Mouse (Mus musculus): ENCODE measurements around the gene Timm17a. TPM values are rescaled to one million over a fixed set of nuclear protein-coding genes. Genes with fewer than 3 reads are reported as not detected.

The Timm17a gene
- polyA plus RNA-seq, 1 experiment: 51.9 TPM

GRCm38 (mm10) chr1:135260931-135261330, 52.6 kb downstream of the Timm17a start:
- DNase-seq: peak; percentile 74
- 56% methylated on average over 6 of the region's 6 CpGs for WGBS
- Histone ChIP-seq H3K4me1 (ENCODE audit: control insufficient read depth, insufficient read depth, low read length) (no peaks in the 10 kb centered on the region), H3K4me3 (replicated peaks; ENCODE audit: extremely low read depth, low read depth, low read length) (no peak overlapping the region)
- TF ChIP-seq CTCF (IDR thresholded peaks at IDR 0.05; ENCODE audit: insufficient read depth, low read length) (no peak), POLR2A (IDR thresholded peaks at IDR 0.05; ENCODE audit: borderline replicate concordance, extremely low read depth, low read depth, low read length) (no peak)

GRCm38 (mm10) chr1:135259128-135259436, 54.5 kb downstream of the Timm17a start:
- Histone ChIP-seq H3K4me3 (replicated peaks; ENCODE audit: extremely low read depth, low read depth, low read length) (peak overlapping the region; percentile 7), H3K4me1 (ENCODE audit: control insufficient read depth, insufficient read depth, low read length) (no peaks in the 10 kb centered on the region; the same call in 1 of the 2 replicates)
- peak; percentile 70 for DNase-seq
- TF ChIP-seq POLR2A (IDR thresholded peaks at IDR 0.05; ENCODE audit: borderline replicate concordance, extremely low read depth, low read depth, low read length): peak; percentile 33; the same call in 1 of the 2 replicates
- peak; percentile 68 for TF ChIP-seq CTCF (IDR thresholded peaks at IDR 0.05; ENCODE audit: insufficient read depth, low read length)
- WGBS: under 1% methylated on average over 10 of the region's 10 CpGs

- TF ChIP-seq CTCF (IDR thresholded peaks at IDR 0.05; ENCODE audit: insufficient read depth, low read length) (no peak), POLR2A (IDR thresholded peaks at IDR 0.05; ENCODE audit: borderline replicate concordance, extremely low read depth, low read depth, low read length) (peak; percentile 96)
- peak within 1 kb of the TSS; percentile 59 for H3K4me3 ChIP-seq (replicated peaks; ENCODE audit: extremely low read depth, low read depth, low read length)
- WGBS: 27% methylated on average over 19 of the region's 19 CpGs
- no peaks in the 10 kb centered on the region; the same call in 1 of the 2 replicates for H3K4me1 ChIP-seq (ENCODE audit: control insufficient read depth, insufficient read depth, low read length)
- peak; percentile 83 for DNase-seq
Measured at GRCm38 (mm10) chr1:135258380-135259127, 55.0 kb downstream of the Timm17a start, which contains the start of gene Elf3. Gene Elf3, minus strand, starts transcription at chr1:135258568.

- TF ChIP-seq POLR2A (IDR thresholded peaks at IDR 0.05; ENCODE audit: borderline replicate concordance, extremely low read depth, low read depth, low read length) (no peak), CTCF (IDR thresholded peaks at IDR 0.05; ENCODE audit: insufficient read depth, low read length) (peak; percentile 40)
- peak overlapping the region; percentile 7 for H3K4me3 ChIP-seq (replicated peaks; ENCODE audit: extremely low read depth, low read depth, low read length)
- DNase-seq: peak; percentile 65
- 62% methylated on average over 6 of the region's 6 CpGs for WGBS
- peaks cover 3% of the 10 kb centered on the region; the same call in 1 of the 2 replicates for H3K4me1 ChIP-seq (ENCODE audit: control insufficient read depth, insufficient read depth, low read length)
Measured at GRCm38 (mm10) chr1:135256299-135256698, 57.3 kb downstream of the Timm17a start.

GRCm38 (mm10) chr1:135252854-135253253, 60.7 kb downstream of the Timm17a start:
- H3K4me3 ChIP-seq (replicated peaks; ENCODE audit: extremely low read depth, low read depth, low read length): no peak overlapping the region
- H3K4me1 ChIP-seq (ENCODE audit: control insufficient read depth, insufficient read depth, low read length): peaks cover 3% of the 10 kb centered on the region; the same call in 1 of the 2 replicates
- 31% methylated on average over 4 of the region's 4 CpGs for WGBS
- no peak for TF ChIP-seq CTCF (IDR thresholded peaks at IDR 0.05; ENCODE audit: insufficient read depth, low read length)
- TF ChIP-seq POLR2A (IDR thresholded peaks at IDR 0.05; ENCODE audit: borderline replicate concordance, extremely low read depth, low read depth, low read length): no peak
- no peak for DNase-seq

- DNase-seq: no peak
- 73% methylated on average over 8 of the region's 8 CpGs for WGBS
- Histone ChIP-seq H3K4me1 (ENCODE audit: control insufficient read depth, insufficient read depth, low read length) (peaks cover 3% of the 10 kb centered on the region; the same call in 1 of the 2 replicates), H3K4me3 (replicated peaks; ENCODE audit: extremely low read depth, low read depth, low read length) (no peak overlapping the region)
- TF ChIP-seq CTCF (IDR thresholded peaks at IDR 0.05; ENCODE audit: insufficient read depth, low read length): no peak
- TF ChIP-seq POLR2A (IDR thresholded peaks at IDR 0.05; ENCODE audit: borderline replicate concordance, extremely low read depth, low read depth, low read length): no peak
Measured at GRCm38 (mm10) chr1:135251405-135251804, 62.2 kb downstream of the Timm17a start.

- H3K4me3 ChIP-seq (replicated peaks; ENCODE audit: extremely low read depth, low read depth, low read length): no peak overlapping the region
- no peak for DNase-seq
- TF ChIP-seq POLR2A (IDR thresholded peaks at IDR 0.05; ENCODE audit: borderline replicate concordance, extremely low read depth, low read depth, low read length) (no peak), CTCF (IDR thresholded peaks at IDR 0.05; ENCODE audit: insufficient read depth, low read length) (no peak)
- 39% methylated on average over 3 of the region's 3 CpGs for WGBS
- H3K4me1 ChIP-seq (ENCODE audit: control insufficient read depth, insufficient read depth, low read length): peaks cover 3% of the 10 kb centered on the region; the same call in 1 of the 2 replicates
Measured at GRCm38 (mm10) chr1:135250706-135251105, 62.9 kb downstream of the Timm17a start.

- TF ChIP-seq CTCF (IDR thresholded peaks at IDR 0.05; ENCODE audit: insufficient read depth, low read length) (no peak), POLR2A (IDR thresholded peaks at IDR 0.05; ENCODE audit: borderline replicate concordance, extremely low read depth, low read depth, low read length) (peak; percentile 8; the same call in 1 of the 2 replicates)
- peak; percentile 86 for DNase-seq
- 12% methylated on average over 15 of the region's 15 CpGs for WGBS
Measured at GRCm38 (mm10) chr1:135248434-135248850, 65.1 kb downstream of the Timm17a start.

More at GRCm38 (mm10) chr1:135248434-135248850, 65.1 kb downstream of the Timm17a start:
- Histone ChIP-seq H3K4me1 (ENCODE audit: control insufficient read depth, insufficient read depth, low read length) (peaks cover 3% of the 10 kb centered on the region; the same call in 1 of the 2 replicates), H3K4me3 (replicated peaks; ENCODE audit: extremely low read depth, low read depth, low read length) (no peak overlapping the region)

Other genes with a start within 250 kb of the Timm17a start
- 4.1 and 4.7 TPM in 2 replicates for gene Lgr6, start 208.5 kb downstream of the Timm17a start, polyA plus RNA-seq (2012; rRNA removed)
- 6.9 and 7.3 TPM in 2 replicates for gene Ptpn7, start 181.1 kb downstream of the Timm17a start, polyA plus RNA-seq (2012; rRNA removed)
- gene Arl8a, start 167.0 kb downstream of the Timm17a start, polyA plus RNA-seq (2012; rRNA removed): 66.5 and 84.7 TPM in 2 replicates
- 0.95 and 2.0 TPM in 2 replicates for gene Gpr37l1, start 146.1 kb downstream of the Timm17a start, polyA plus RNA-seq (2012; rRNA removed)
- 19.2 and 19.5 TPM in 2 replicates for gene Elf3, start 55.2 kb downstream of the Timm17a start, polyA plus RNA-seq (2012; rRNA removed)
- gene Rnpep, start 29.7 kb downstream of the Timm17a start, polyA plus RNA-seq (2012; rRNA removed): 34.5 and 38.1 TPM in 2 replicates
- gene Lmod1, start 11.0 kb upstream of the Timm17a start, polyA plus RNA-seq (2012; rRNA removed): 9.3 and 12.9 TPM in 2 replicates
- 14.0 and 16.7 TPM in 2 replicates for gene Shisa4, start 61.5 kb upstream of the Timm17a start, polyA plus RNA-seq (2012; rRNA removed)
- 59.0 and 68.2 TPM in 2 replicates for gene Ipo9, start 116.7 kb upstream of the Timm17a start, polyA plus RNA-seq (2012; rRNA removed)

Data from lung, adult 2 months (tissue).